Mouse (Mus musculus): Measurements from ENCODE around the gene H2-Ke6. TPM values are rescaled to one million over a fixed set of nuclear protein-coding genes. Genes with fewer than 3 reads are reported as not detected.

The H2-Ke6 gene
- total and polyA plus RNA-seq, 2 experiments: 80.5 to 162 TPM

DNA sequence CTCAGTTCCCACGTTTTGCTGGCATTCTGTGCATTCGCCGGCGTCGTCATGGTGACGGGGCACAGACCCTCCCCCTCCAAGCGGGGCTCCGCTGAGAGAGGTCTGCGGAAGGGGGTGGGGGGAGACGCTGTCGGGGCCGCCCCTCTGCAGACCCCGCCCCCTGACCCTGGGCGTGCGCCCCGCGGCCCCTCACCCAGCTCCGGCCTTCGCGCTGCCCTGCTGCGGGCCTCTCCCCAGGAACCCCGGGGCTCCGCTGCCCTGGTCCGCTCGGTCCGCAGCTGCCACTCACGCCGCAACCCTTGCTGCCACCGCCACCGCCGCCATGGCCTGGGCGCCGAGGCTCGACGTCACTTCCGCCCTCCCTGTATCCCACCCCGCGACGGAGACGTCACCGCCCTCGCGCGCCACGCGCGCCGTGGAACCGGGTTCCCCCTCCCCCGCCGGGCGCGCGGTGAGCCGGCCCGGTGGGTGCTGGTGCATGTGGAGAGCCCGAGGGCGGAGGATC, 3.5 kb downstream of the H2-Ke6 start, which contains the start of gene Ring1:
Gene Ring1 (minus strand): TSS at position 364 of the 505 bp plus-strand sequence.
- Histone ChIP-seq H3K9ac (ENCODE audit: low read depth, low read length) (peak within 1 kb of the TSS; percentile 99), H3K4me1 (ENCODE audit: control insufficient read depth, insufficient read depth, low read length) (peaks cover 16% of the 10 kb centered on the region), H3K36me3 (ENCODE audit: control insufficient read depth, insufficient read depth, low read length) (peaks cover 2% of the 10 kb centered on the region; the same call in 1 of the 2 replicates), H3K27me3 (ENCODE audit: control insufficient read depth, insufficient read depth, low read length) (no peaks in the 10 kb centered on the region), H3K79me2 (ENCODE audit: control insufficient read depth, insufficient read depth, low read length) (no peaks in the 10 kb centered on the region), H3K27ac (replicated peaks; ENCODE audit: insufficient read depth, low read depth, low read length) (peak within 1 kb of the TSS; percentile 88), H3K4me3 (ENCODE audit: insufficient read depth, low read depth, low read length) (peak within 1 kb of the TSS; percentile 97)
- DNase-seq (ENCODE audit: extremely low read depth, low read depth, low spot score): peak; percentile 38
- WGBS: under 1% methylated on average over 58 of the region's 58 CpGs
- TF ChIP-seq POLR2A (IDR thresholded peaks at IDR 0.05; ENCODE audit: extremely low read depth, insufficient read depth, low read length): peak; percentile 80; the same call in 1 of the 2 replicates
- no peak for TF ChIP-seq CTCF (IDR thresholded peaks at IDR 0.05; ENCODE audit: low read depth, low read length)

DNA sequence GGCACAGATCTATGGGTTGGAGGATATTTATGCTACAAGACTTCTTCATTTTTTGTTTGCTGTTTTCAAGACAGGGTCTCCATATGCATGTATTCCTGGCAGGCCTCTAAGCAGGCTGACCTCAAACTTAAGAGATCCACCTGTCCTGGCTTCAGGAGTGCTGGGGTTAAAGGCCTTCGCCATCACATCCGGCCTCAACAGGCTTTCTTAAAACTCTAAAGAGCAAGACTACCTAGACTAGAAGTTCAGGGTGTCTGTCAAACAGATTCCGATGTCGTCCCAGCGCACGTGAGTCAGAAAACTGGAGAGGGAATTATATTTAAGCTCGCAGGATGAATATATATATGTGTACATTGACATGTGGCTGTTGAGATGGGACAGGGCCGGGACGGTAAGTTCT, 4.2 kb downstream of the H2-Ke6 start:
- DNase-seq (ENCODE audit: extremely low read depth, low read depth, low spot score): no peak
- Histone ChIP-seq H3K27me3 (ENCODE audit: control insufficient read depth, insufficient read depth, low read length) (no peaks in the 10 kb centered on the region), H3K36me3 (ENCODE audit: control insufficient read depth, insufficient read depth, low read length) (peaks cover 2% of the 10 kb centered on the region; the same call in 1 of the 2 replicates), H3K4me3 (ENCODE audit: insufficient read depth, low read depth, low read length) (peak overlapping the region; percentile 97), H3K27ac (replicated peaks; ENCODE audit: insufficient read depth, low read depth, low read length) (no peak overlapping the region), H3K4me1 (ENCODE audit: control insufficient read depth, insufficient read depth, low read length) (peaks cover 15% of the 10 kb centered on the region), H3K79me2 (ENCODE audit: control insufficient read depth, insufficient read depth, low read length) (no peaks in the 10 kb centered on the region), H3K9ac (ENCODE audit: low read depth, low read length) (peak overlapping the region; percentile 99)
- 63% methylated on average over 9 of the region's 9 CpGs for WGBS
- TF ChIP-seq POLR2A (IDR thresholded peaks at IDR 0.05; ENCODE audit: extremely low read depth, insufficient read depth, low read length) (no peak), CTCF (IDR thresholded peaks at IDR 0.05; ENCODE audit: low read depth, low read length) (no peak)

- 97% methylated on average over 20 of the region's 20 CpGs for WGBS
- no peaks in the 10 kb centered on the region for H3K27me3 ChIP-seq (ENCODE audit: control insufficient read depth, insufficient read depth, low read length)
Observed at GRCm38 (mm10) chr17:34022987-34023386, 4.9 kb downstream of the H2-Ke6 start.

GRCm38 (mm10) chr17:34022414-34022783, 5.5 kb downstream of the H2-Ke6 start:
- Histone ChIP-seq H3K79me2 (ENCODE audit: control insufficient read depth, insufficient read depth, low read length) (no peaks in the 10 kb centered on the region), H3K27ac (replicated peaks; ENCODE audit: insufficient read depth, low read depth, low read length) (no peak overlapping the region), H3K4me1 (ENCODE audit: control insufficient read depth, insufficient read depth, low read length) (peaks cover 15% of the 10 kb centered on the region), H3K36me3 (ENCODE audit: control insufficient read depth, insufficient read depth, low read length) (no peaks in the 10 kb centered on the region), H3K4me3 (ENCODE audit: insufficient read depth, low read depth, low read length) (no peak overlapping the region), H3K9ac (ENCODE audit: low read depth, low read length) (no peak overlapping the region), H3K27me3 (ENCODE audit: control insufficient read depth, insufficient read depth, low read length) (no peaks in the 10 kb centered on the region)
- DNase-seq (ENCODE audit: extremely low read depth, low read depth, low spot score): no peak
- TF ChIP-seq CTCF (IDR thresholded peaks at IDR 0.05; ENCODE audit: low read depth, low read length): no peak
- TF ChIP-seq POLR2A (IDR thresholded peaks at IDR 0.05; ENCODE audit: extremely low read depth, insufficient read depth, low read length): no peak
- WGBS: 95% methylated on average over 11 of the region's 14 CpGs

More at GRCm38 (mm10) chr17:34022987-34023386, 4.9 kb downstream of the H2-Ke6 start:
- Histone ChIP-seq H3K9ac (ENCODE audit: low read depth, low read length) (no peak overlapping the region), H3K36me3 (ENCODE audit: control insufficient read depth, insufficient read depth, low read length) (no peaks in the 10 kb centered on the region), H3K79me2 (ENCODE audit: control insufficient read depth, insufficient read depth, low read length) (no peaks in the 10 kb centered on the region), H3K4me3 (ENCODE audit: insufficient read depth, low read depth, low read length) (no peak overlapping the region), H3K27ac (replicated peaks; ENCODE audit: insufficient read depth, low read depth, low read length) (no peak overlapping the region), H3K4me1 (ENCODE audit: control insufficient read depth, insufficient read depth, low read length) (peaks cover 15% of the 10 kb centered on the region)
- no peak for TF ChIP-seq CTCF (IDR thresholded peaks at IDR 0.05; ENCODE audit: low read depth, low read length)
- no peak for DNase-seq (ENCODE audit: extremely low read depth, low read depth, low spot score)

- Histone ChIP-seq H3K36me3 (ENCODE audit: control insufficient read depth, insufficient read depth, low read length) (no peaks in the 10 kb centered on the region), H3K4me3 (ENCODE audit: insufficient read depth, low read depth, low read length) (no peak overlapping the region), H3K79me2 (ENCODE audit: control insufficient read depth, insufficient read depth, low read length) (no peaks in the 10 kb centered on the region), H3K27ac (replicated peaks; ENCODE audit: insufficient read depth, low read depth, low read length) (no peak overlapping the region), H3K27me3 (ENCODE audit: control insufficient read depth, insufficient read depth, low read length) (no peaks in the 10 kb centered on the region), H3K9ac (ENCODE audit: low read depth, low read length) (no peak overlapping the region), H3K4me1 (ENCODE audit: control insufficient read depth, insufficient read depth, low read length) (peaks cover 10% of the 10 kb centered on the region)
- WGBS: 96% methylated on average over 23 of the region's 23 CpGs
- no peak for TF ChIP-seq POLR2A (IDR thresholded peaks at IDR 0.05; ENCODE audit: extremely low read depth, insufficient read depth, low read length)
- no peak for TF ChIP-seq CTCF (IDR thresholded peaks at IDR 0.05; ENCODE audit: low read depth, low read length)
- no peak for DNase-seq (ENCODE audit: extremely low read depth, low read depth, low spot score)
Observed at GRCm38 (mm10) chr17:34021539-34022413, 6.1 kb downstream of the H2-Ke6 start.

- no peaks in the 10 kb centered on the region for H3K4me1 ChIP-seq (ENCODE audit: control insufficient read depth, insufficient read depth, low read length)
- no peaks in the 10 kb centered on the region for H3K79me2 ChIP-seq (ENCODE audit: control insufficient read depth, insufficient read depth, low read length)
- DNase-seq (ENCODE audit: extremely low read depth, low read depth, low spot score): no peak
- H3K4me3 ChIP-seq (ENCODE audit: insufficient read depth, low read depth, low read length): no peak overlapping the region
- no peak overlapping the region for H3K9ac ChIP-seq (ENCODE audit: low read depth, low read length)
- WGBS: 94% methylated on average over 8 of the region's 8 CpGs
- no peaks in the 10 kb centered on the region for H3K27me3 ChIP-seq (ENCODE audit: control insufficient read depth, insufficient read depth, low read length)
- TF ChIP-seq CTCF (IDR thresholded peaks at IDR 0.05; ENCODE audit: low read depth, low read length) (no peak), POLR2A (IDR thresholded peaks at IDR 0.05; ENCODE audit: extremely low read depth, insufficient read depth, low read length) (no peak)
- no peak overlapping the region for H3K27ac ChIP-seq (replicated peaks; ENCODE audit: insufficient read depth, low read depth, low read length)
- H3K36me3 ChIP-seq (ENCODE audit: control insufficient read depth, insufficient read depth, low read length): no peaks in the 10 kb centered on the region
Observed at GRCm38 (mm10) chr17:34013436-34013835, 14.4 kb downstream of the H2-Ke6 start.

Measured in liver, adult 2 months (tissue).